8 mouse cellular contexts compared by ENCODE assay signal in the genomic region with DNA sequence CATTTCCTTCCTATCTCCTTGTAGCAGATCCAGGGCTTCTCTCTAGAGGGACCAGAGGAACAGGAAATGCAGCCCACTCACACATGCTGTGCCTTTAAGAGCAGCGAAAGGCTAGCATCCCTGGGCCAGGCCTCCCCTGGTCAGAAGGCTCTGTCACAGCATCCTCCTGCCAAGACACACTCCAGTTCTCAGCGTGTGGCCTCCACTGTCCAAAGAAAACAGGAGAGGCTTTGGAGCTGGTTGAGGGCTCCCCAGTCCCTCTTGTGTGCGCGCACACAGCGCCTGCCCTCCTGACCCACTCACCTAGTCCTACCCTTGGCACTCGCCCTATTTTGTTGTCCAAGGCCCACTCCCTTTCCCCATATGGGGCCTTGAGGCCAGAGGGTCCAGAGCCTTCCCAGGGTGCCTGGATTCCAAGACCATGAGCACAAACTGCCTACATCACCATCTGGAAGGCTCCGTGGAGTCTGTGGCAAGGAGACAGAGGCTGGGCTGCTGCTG.
DNase-seq lines count a peak whose midpoint lies in the region; ATAC-seq and TF ChIP-seq lines count a peak whose summit lies in the region.

No protein-coding gene starts in this region.

- DNase-seq in lung, adult 2 months = no peak
- DNase-seq in cerebellum, postnatal 25 days = peak; percentile 86 to 87
- DNase-seq in heart, postnatal 14 days = peak; percentile 61 to 65
- peak; percentile 32 to 59 for DNase-seq in lung, postnatal 4 days
- no peak for DNase-seq in right cerebral cortex, postnatal 14 days
- DNase-seq in left cerebral cortex, adult 9 months (ENCODE audit: low spot score in 2 of 2) = no peak
- no peak for DNase-seq in right cerebral cortex, postnatal 36 days (ENCODE audit: low spot score in 2 of 2)

- intact Hi-C loops in heart, postnatal 14 days (cut with DNase I) = no loop called here

- no peak overlapping the region for H3K9ac ChIP-seq in lung, embryonic 16.5 days (ENCODE audit: low read length)

- no peaks in the 10 kb centered on the region for H3K9me3 ChIP-seq in lung, embryonic 16.5 days (ENCODE audit: control insufficient read depth, low read length)

- H3K36me3 ChIP-seq in lung, embryonic 16.5 days (ENCODE audit: control insufficient read depth, insufficient read depth, low read length) = no peaks in the 10 kb centered on the region

- H3K4me2 ChIP-seq in lung, embryonic 16.5 days (ENCODE audit: low read depth, low read length) = no peak overlapping the region

- 38% methylated on average over 7 of the region's 7 CpGs for WGBS in lung, embryonic 16.5 days
- 54% methylated on average over 7 of the region's 7 CpGs for WGBS in lung, adult 2 months

- no peak overlapping the region for H3K4me3 ChIP-seq in lung, embryonic 16.5 days (ENCODE audit: low read length)
- no peak overlapping the region for H3K4me3 ChIP-seq in lung, adult 2 months (replicated peaks; ENCODE audit: extremely low read depth, low read depth, low read length)

- H3K4me1 ChIP-seq in lung, embryonic 16.5 days (replicated peaks; ENCODE audit: control insufficient read depth, insufficient read depth, low read length) = peaks cover 30% of the 10 kb centered on the region
- peaks cover 9% of the 10 kb centered on the region for H3K4me1 ChIP-seq in lung, adult 2 months (ENCODE audit: control insufficient read depth, insufficient read depth, low read length)

- peak; percentile 37 for ATAC-seq in lung, embryonic 16.5 days (ENCODE audit: low read depth)

- no peak for TF ChIP-seq POLR2A in lung, adult 2 months (IDR thresholded peaks at IDR 0.05; ENCODE audit: borderline replicate concordance, extremely low read depth, low read depth, low read length)

- H3K27me3 ChIP-seq in lung, embryonic 16.5 days (ENCODE audit: control insufficient read depth, insufficient read depth, low read depth, low read length) = no peaks in the 10 kb centered on the region

- peak overlapping the region; percentile 51 for H3K27ac ChIP-seq in lung, embryonic 16.5 days (ENCODE audit: low read length)

- TF ChIP-seq CTCF in lung, adult 2 months (IDR thresholded peaks at IDR 0.05; ENCODE audit: insufficient read depth, low read length) = no peak

Comparison
In these comparisons a context has a peak if more than half of its experiments do, and no peak if none do; other contexts are left out.
1. DNase-seq: peak in cerebellum, postnatal 25 days (2 of 2), heart, postnatal 14 days (2 of 2) and lung, postnatal 4 days (2 of 2); none in lung, adult 2 months (single experiment), right cerebral cortex, postnatal 14 days (single experiment), left cerebral cortex, adult 9 months (0 of 2) and right cerebral cortex, postnatal 36 days (0 of 2).